ENCODE assay signal across 11 mouse cellular contexts in the genomic region with DNA sequence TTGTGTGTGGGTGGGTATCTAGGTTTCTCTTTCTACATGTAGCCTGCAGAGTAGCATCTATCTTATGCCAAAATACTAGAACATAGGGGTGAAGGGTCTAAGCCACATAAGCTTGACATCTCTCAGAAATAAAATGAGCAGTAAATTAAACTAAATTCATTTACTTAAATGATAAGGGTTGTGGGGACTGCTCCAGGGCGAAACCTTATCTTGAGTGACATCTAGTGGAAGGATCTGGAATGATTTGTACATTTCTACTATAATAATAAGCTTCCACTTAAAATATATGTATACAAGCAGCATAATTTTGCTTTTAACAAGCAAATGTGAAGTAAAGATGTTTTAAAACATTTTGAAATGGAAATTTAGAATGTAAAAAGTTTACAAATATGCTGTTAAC.
DNase-seq lines count a peak whose midpoint lies in the region; ATAC-seq and TF ChIP-seq lines count a peak whose summit lies in the region.
"Had no signal": no experiment of that assay in that cellular context is flagged by ENCODE, and none has a peak within 500 bp of the region (broad histone marks: within the 10 kb centered on the region; RNA-seq: fewer than 3 reads in every experiment).

No protein-coding gene starts in this region.

- WGBS in kidney, embryonic 16.5 days = 20% methylated on average over 1 of the region's 1 CpGs
- WGBS in hindbrain, postnatal 0 days = 21% methylated on average over 1 of the region's 1 CpGs

- no peak overlapping the region for H3K27ac ChIP-seq in kidney, embryonic 16.5 days (ENCODE audit: low read length)
- H3K27ac ChIP-seq in CH12.LX (ENCODE audit: insufficient read depth, low read depth) = no peak overlapping the region
- H3K27ac ChIP-seq in hindbrain, postnatal 0 days = no peak overlapping the region
- H3K27ac ChIP-seq: heart, embryonic 10.5 days; liver, embryonic 14.5 days had no signal

- TF ChIP-seq POLR2A in CH12.LX (IDR thresholded peaks at IDR 0.05; ENCODE audit: low read depth, low read length) = no peak

- no peak overlapping the region for H3K4me2 ChIP-seq in kidney, embryonic 16.5 days (replicated peaks; ENCODE audit: low read depth, low read length)
- H3K4me2 ChIP-seq in CH12.LX (ENCODE audit: insufficient read depth, low read depth, poor library complexity, severe bottlenecking) = no peak overlapping the region
- no peak overlapping the region for H3K4me2 ChIP-seq in hindbrain, postnatal 0 days (ENCODE audit: low read depth, low read length)

- H3K79me2 ChIP-seq in CH12.LX (replicated peaks; ENCODE audit: control insufficient read depth, extremely low read depth, insufficient read depth, poor library complexity, severe bottlenecking) = no peaks in the 10 kb centered on the region

- no peak for DNase-seq in kidney, postnatal 14 days
- DNase-seq in CH12.LX (ENCODE audit: extremely low read depth) = no peak
- peak; percentile 21 for DNase-seq in embryo, embryonic 10 days (ENCODE audit: low spot score)
- peak; percentile 47 for DNase-seq in hindbrain, postnatal 0 days (ENCODE audit: low spot score)
- DNase-seq in cerebellum, adult 11-12 months = no peak
- no peak for DNase-seq in thymus, postnatal 4 days
- no peak for DNase-seq in gastrocnemius, postnatal 10 days
- DNase-seq: kidney, postnatal 10 days had no signal

- no peaks in the 10 kb centered on the region for H3K27me3 ChIP-seq in kidney, embryonic 16.5 days (ENCODE audit: insufficient read depth, low read length)
- no peaks in the 10 kb centered on the region for H3K27me3 ChIP-seq in CH12.LX (replicated peaks)
- H3K27me3 ChIP-seq in hindbrain, postnatal 0 days (ENCODE audit: insufficient read depth, low read length) = no peaks in the 10 kb centered on the region

- H3K36me3 ChIP-seq in kidney, embryonic 16.5 days (ENCODE audit: insufficient read depth, low read length) = no peaks in the 10 kb centered on the region
- H3K36me3 ChIP-seq in CH12.LX (replicated peaks in 1 of 2; ENCODE audit: control insufficient read depth in 1 of 2, insufficient read depth in 1 of 2, low read length in 1 of 2) = no peaks in the 10 kb centered on the region
- H3K36me3 ChIP-seq in hindbrain, postnatal 0 days (ENCODE audit: insufficient read depth, low read length) = no peaks in the 10 kb centered on the region
- H3K36me3 ChIP-seq: heart, embryonic 10.5 days had no signal

- TF ChIP-seq CTCF in CH12.LX (conservative IDR thresholded peaks at IDR 0.05 in 1 of 2, IDR thresholded peaks at IDR 0.05 in 1 of 2; ENCODE audit: low read depth in 2 of 2, low read length in 2 of 2) = peak in 1 of 2 experiments; percentile 47; a peak in 2 of 4 replicates
- TF ChIP-seq CTCF in hindbrain, postnatal 0 days (IDR thresholded peaks at IDR 0.05; ENCODE audit: low read depth) = peak; percentile 51

- TF ChIP-seq RAD21 in CH12.LX (IDR thresholded peaks at IDR 0.05; ENCODE audit: low read depth, low read length) = peak; percentile 25

- no peak overlapping the region for H3K4me3 ChIP-seq in kidney, embryonic 16.5 days (ENCODE audit: low read length)
- no peak overlapping the region for H3K4me3 ChIP-seq in CH12.LX (replicated peaks in 1 of 3; ENCODE audit: low read depth in 2 of 3, low read length in 2 of 3, poor library complexity in 1 of 3)
- no peak overlapping the region for H3K4me3 ChIP-seq in hindbrain, postnatal 0 days (ENCODE audit: low read length)
- H3K4me3 ChIP-seq: heart, embryonic 10.5 days had no signal

- TF ChIP-seq EP300 in CH12.LX (IDR thresholded peaks at IDR 0.05; ENCODE audit: low read length) = no peak

- in situ Hi-C loops in CH12.LX (cut with MboI; ENCODE audit: low pct_ligation_motif_present, low pct_unique_long_range_greater_than_20kb, low sequenced_read_pairs) = no loop called here

- dilution Hi-C loops in CH12.LX (cut with MboI; ENCODE audit: extremely low pct_ligation_motif_present, extremely low pct_unique_long_range_greater_than_20kb, low sequenced_read_pairs) = no loop called here

- ATAC-seq in kidney, embryonic 16.5 days (ENCODE audit: low FRiP score, low TSS enrichment) = peak; percentile 35; the same call in 1 of the 2 replicates
- ATAC-seq in hindbrain, postnatal 0 days = no peak

- H3K9ac ChIP-seq in kidney, embryonic 16.5 days (replicated peaks; ENCODE audit: low read length) = no peak overlapping the region
- no peak overlapping the region for H3K9ac ChIP-seq in CH12.LX (ENCODE audit: insufficient read depth, low read depth)
- no peak overlapping the region for H3K9ac ChIP-seq in hindbrain, postnatal 0 days (replicated peaks; ENCODE audit: low read length)
- H3K9ac ChIP-seq: liver, embryonic 14.5 days had no signal

- H3K9me3 ChIP-seq in kidney, embryonic 16.5 days (ENCODE audit: low read length) = no peaks in the 10 kb centered on the region
- peaks cover 49% of the 10 kb centered on the region for H3K9me3 ChIP-seq in CH12.LX (replicated peaks; ENCODE audit: low read length)
- H3K9me3 ChIP-seq in hindbrain, postnatal 0 days (ENCODE audit: low read length) = no peaks in the 10 kb centered on the region
- H3K9me3 ChIP-seq: heart, embryonic 10.5 days had no signal

- no peaks in the 10 kb centered on the region for H3K4me1 ChIP-seq in kidney, embryonic 16.5 days (ENCODE audit: insufficient read depth, low read length)
- H3K4me1 ChIP-seq in CH12.LX (ENCODE audit: control insufficient read depth in 1 of 2, insufficient read depth in 2 of 2) = no peaks in the 10 kb centered on the region
- no peaks in the 10 kb centered on the region for H3K4me1 ChIP-seq in hindbrain, postnatal 0 days (ENCODE audit: insufficient read depth, low read length)
- H3K4me1 ChIP-seq: heart, embryonic 10.5 days had no signal

TF ChIP-seq in CH12.LX, 34 proteins besides CTCF, POLR2A, EP300 and RAD21:
- TF ChIP-seq MAZ (IDR thresholded peaks at IDR 0.05; ENCODE audit: low read depth, low read length) (no peak), UBTF (IDR thresholded peaks at IDR 0.05; ENCODE audit: low read depth, low read length) (no peak), SMC3 (IDR thresholded peaks at IDR 0.05; ENCODE audit: low read depth, low read length) (no peak; the same call in 1 of the 2 replicates), HCFC1 (IDR thresholded peaks at IDR 0.05; ENCODE audit: low read depth, low read length) (no peak), MYC (IDR thresholded peaks at IDR 0.05; ENCODE audit: low read depth, low read length) (no peak)

Comparison
In these comparisons a context has a peak if more than half of its experiments do, and no peak if none do; other contexts are left out.
1. DNase-seq: peak in embryo, embryonic 10 days (single experiment) and hindbrain, postnatal 0 days (single experiment); none in kidney, postnatal 14 days (single experiment), CH12.LX (single experiment), cerebellum, adult 11-12 months (single experiment), thymus, postnatal 4 days (single experiment) and gastrocnemius, postnatal 10 days (single experiment).